Mouse (Mus musculus) CD4-positive, CD25-positive, alpha-beta regulatory T cell, adult 2 months (primary cell): Measurements from ENCODE around the gene Cage1.
A peak's percentile ranks its signal among the peaks of the same experiment; 100 is the strongest.

Source experiments
- DNase-seq: peaks from one replicate; pipeline ENCODE4 v3.0.0-alpha.2; 2012; ENCODE audit warnings: low read depth, low spot score

Cage1 gene

DNA sequence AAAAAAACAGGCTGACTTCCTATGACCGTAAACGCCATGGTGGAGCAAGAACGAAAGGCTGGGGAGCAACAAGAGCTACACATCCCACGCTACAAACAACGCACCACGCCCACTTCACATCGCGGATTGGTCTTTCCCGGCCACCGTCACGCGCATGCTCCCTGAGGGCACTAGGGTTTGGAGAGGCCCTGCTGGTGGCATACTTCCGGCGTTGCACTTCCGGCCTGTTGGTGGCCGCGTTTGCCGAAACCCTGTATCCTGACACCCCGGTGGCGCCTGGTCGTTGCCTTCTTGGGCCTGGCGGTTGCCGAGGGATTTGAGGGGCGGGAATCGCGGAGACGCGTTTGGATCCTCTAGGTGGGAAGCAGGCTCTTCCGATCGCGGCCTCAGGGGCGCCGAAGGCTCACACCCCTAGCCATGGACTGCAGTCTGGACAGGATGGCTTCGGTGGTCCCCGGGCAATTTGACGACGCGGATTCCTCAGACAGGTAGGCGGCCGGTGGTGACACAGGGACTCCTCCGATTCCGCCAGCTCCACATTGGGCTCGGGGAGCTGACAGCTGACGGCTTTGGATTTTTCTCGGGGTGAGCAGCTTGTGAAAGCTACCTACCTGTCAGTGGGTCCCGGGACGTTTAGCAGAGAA lies at the start of gene Cage1:
TSS of gene Cage1 (minus strand) at position 26 of the 644 bp plus-strand sequence.
- peak; percentile 99 for DNase-seq

DNA sequence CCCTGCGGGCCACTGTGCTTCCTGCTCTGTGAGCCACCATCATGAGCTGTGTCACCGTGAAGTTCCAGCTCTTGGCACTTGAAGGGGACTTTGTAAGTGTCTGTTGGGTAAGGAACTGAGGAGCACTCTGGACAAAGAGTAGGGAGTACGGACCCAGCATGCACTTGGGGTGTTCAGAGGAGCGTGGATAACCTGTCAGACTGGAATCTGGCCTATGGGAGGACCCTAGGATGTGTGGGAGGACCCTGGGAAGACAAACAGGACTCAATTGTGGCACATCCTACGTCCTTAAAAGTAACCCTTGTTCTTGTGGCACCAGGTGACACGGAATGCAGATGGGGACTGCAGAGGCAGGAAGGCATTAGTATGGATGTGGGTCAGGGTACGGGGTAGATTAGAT lies 44.3 kb upstream of the Cage1 start:
- DNase-seq = no peak

DNA sequence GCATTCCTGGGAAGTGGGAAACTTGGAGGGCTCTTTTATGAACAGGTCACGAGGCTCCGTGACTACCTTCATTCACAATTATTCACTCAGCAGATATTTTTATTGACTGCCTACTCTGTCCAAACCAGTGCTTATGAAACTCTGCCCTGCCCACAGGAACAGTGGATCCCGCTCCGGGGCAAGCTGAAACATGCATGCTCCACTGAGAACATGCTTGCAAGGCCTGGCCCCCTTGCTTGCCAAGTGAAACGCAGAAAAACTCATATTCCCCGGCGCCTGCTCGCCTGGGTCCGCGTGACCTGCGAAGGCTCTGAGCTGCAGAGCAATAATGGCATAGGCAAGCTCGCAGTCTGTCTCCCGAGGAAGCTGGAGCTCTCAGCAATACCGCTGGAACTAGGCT lies 43.9 kb upstream of the Cage1 start:
- DNase-seq = no peak

DNA sequence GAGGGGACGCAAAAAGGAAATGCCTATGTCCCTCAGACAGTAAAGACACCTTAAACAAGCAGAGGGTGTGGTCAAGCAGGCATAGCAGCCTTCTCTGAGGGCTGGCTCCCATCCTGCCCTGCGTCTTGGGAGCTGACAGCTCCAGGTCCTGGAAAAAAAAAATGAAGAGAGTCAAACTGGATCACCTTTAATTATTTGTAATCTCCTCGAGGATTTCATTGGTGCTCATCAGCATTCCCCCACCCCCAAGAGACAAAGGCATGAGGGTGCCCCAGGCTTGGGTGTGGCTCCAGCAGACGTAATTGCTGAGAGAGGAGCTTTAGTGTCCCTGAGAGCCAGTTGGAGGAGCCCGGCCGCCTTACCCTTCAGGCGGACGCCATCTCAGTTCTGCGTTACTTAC lies 43.1 kb upstream of the Cage1 start:
- no peak for DNase-seq

DNA sequence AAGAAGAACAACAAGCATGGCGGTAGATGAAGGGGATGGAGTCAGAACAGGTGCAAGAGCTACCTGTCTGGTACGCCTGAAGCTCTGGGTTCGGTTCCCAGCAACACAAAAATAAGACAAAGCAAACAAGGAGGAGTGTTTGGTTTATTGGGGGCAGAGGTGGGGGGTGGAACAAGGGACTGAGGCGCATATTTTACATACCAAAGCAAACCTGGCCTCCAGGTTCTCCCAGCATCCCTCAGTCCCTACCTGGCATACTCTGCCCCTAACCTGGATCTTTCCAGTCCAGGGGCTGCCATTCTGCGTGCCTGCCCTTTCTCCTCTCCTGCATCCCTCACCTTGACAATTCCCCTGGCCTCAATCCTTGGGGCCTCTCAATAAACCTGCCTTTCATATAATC lies 42.5 kb upstream of the Cage1 start:
- no peak for DNase-seq

DNA sequence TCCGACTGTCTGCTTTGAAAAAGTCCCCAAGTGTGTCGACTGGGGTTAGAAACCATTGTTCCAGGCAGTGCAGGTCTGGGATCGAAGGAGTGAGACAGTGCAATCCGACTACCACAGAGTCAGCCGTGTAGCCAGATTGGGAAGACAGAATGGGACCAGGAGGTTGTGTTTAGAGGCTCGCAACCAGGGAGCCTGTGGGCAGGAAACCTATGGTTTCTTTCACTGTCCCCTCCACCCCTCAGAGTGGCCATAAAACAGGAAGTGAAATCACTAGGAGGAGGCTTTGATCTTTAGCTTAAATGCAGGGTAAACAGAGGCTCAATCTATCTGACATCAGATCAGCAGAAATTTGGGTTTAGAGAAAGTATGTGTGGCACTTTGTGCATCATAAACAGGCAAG lies 42.0 kb upstream of the Cage1 start:
- DNase-seq = no peak

DNA sequence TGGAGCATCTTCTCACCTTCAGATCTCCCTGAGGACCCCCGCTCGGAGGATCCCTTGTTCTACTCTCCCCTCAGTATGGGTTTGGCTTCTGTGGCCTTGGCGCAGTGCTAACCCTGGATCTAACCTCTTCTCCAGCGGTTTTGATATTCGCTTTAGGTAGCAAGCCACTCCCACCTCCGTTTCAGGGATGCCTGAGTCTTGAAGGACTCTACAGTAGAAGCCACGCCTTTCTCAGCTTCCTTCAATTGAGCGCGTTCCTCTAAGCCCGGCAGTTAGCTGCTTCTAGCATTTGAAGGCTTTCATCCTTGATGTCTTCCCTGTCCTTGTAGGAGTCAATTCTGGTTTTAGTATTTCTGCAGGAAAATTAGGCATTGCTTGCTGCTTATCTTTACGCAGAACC lies 40.2 kb upstream of the Cage1 start:
- peak; percentile 31 for DNase-seq

DNA sequence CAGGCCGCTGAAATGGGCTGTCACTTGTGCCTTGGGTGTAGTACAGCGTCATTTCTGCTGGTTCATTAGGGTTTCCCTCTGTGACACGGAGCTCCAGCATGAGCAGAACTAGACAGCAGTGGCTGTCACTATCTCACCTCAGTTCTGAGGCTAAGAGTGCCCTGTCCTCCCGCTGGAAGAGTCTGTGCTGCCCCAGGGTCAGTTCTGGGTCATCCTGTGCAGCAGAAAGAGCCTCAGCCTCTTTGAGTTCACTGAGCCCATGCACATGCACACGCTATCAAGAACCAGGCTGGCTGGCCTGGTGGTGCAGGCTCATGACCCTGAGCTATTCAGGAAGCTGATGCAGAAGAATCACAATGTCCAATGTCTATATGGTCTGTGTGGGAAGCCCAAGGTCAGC lies 37.5 kb upstream of the Cage1 start:
- no peak for DNase-seq

DNA sequence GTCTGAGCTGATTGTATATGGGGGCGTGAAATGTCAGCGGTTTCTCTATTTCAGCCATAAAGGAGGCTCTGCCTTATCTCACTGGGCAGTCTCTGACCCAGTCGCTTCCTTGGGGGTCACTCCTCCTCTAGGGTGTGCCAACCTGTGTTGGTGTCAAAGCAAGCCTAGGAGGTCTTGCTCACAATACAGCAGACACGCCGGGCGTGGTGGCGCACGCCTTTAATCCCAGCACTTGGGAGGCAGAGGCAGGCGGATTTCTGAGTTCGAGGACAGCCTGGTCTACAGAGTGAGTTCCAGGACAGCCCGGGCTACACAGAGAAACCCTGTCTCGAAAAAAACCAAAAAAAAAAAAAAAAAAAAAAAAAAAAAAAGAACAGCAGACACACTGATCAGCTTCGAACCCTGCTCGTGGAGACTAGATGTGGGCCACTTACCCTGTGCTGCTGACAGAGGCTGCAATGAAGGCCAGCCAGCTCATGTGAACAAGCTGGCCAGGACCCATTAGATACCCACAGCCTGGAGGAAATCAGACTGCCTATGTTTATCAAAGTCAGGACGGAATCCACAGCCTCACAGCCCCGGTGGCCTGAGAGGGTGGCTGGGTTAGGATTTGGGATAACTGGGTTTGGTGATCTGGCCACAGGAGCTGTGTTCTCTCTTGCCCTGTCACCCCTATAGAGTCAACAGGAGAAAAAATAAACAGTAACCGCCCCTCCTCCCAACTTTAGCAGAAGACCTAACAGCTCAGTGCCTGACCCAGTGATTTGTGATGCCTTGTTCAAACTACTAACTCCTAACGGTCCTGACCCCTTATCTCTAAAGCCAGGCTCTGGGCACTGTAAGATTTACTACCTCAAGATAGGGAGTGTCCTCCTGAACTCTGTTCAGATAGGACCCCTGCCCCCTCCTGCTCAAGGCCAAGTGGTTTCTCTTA lies 36.8 kb upstream of the Cage1 start:
- no peak for DNase-seq

DNA sequence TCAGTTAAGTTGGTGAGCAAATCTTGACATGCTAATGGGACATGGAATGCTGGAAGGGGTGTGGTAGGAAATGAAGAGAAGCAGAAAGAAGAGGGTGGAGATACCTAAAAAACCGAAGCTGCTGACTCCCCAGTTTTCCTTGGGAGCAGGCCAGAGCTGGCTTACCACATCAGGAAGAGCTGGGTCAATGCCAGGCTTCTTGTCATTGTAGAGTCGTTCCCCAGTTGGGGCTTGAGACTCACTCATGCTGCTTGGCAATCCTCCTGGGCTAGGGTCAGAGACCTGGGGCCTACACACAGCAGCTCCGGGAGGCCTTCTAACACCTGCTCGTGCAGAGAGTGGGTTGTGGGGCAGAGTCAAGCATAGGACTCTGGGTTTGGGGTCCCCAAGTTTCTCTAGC lies 34.1 kb upstream of the Cage1 start:
- no peak for DNase-seq

DNA sequence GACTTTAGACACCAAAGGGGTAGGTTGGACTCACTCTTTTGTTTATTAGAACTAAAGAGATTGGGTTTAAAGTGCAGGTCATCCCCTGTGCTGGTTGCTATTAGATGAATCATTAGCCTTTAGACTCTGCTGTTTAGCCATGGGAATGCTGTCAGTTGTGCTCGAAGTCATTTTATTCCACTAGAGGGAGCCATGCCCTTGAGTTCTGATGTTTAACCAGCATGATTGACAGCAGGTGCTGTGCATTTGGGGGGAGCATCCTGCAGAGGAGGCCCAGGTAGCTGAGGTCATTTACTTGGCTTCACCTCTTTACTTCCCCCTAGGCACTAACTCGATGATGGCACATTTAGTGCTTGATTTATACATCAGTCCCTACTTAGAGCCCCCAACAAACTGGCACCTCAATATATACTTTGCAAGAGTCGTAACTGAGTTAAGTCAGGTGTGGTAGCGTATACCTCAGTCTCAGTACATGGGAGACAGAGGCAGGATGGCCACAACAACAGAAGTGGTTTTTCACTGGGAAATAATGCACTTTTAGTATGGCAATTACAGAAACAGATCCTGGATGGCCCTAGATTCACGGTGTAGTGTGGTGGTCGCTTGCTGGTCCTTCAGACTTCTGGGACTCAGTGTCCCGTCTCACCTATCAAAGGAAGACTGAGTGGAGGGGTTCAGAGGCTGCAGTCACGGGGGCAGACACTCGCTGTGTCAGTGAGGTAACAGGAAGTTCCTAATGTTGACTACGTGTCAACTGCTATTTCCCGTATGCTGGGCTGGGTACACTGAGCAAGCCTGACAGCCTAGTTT lies 28.2 kb upstream of the Cage1 start:
- DNase-seq = peak; percentile 69

DNA sequence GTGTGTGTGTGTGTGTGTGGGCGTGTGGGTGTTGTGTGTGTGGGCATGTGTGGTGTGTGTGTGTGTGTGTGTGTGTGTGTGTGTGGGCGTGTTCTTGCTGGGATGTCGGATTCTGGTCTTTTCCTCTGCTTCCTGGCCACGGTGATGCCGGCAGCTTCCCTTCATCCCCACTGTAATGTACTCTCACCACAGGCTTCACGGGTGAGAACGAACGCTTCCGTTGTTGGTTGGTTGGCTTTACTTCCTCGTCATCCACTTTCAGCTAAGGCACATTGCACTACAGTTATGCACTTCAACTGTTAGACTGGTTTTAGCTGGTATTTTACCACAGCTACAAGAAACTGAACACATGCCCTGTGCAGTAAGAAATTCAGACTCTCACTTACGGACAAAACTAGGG lies 25.8 kb upstream of the Cage1 start:
- no peak for DNase-seq

DNA sequence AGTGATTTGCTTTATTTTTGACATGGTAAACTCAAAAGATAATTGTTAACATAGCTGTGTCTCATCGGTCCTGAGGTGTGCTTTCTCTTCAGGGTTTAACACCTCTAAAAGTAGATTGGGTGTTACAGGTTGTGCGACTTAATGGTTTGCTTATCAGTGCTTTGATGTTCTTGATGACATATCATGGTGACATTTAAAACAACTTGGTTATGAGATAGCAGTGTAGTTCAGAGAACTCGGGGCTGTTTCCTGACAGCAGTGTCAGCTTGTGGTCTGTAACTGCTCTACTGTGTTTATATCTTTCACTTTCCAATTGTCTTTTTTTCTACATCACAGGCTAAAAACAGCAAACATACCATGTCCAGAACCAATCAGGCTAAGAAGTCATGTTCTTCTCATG lies 13.0 kb upstream of the Cage1 start:
- DNase-seq = peak; percentile 59

DNA sequence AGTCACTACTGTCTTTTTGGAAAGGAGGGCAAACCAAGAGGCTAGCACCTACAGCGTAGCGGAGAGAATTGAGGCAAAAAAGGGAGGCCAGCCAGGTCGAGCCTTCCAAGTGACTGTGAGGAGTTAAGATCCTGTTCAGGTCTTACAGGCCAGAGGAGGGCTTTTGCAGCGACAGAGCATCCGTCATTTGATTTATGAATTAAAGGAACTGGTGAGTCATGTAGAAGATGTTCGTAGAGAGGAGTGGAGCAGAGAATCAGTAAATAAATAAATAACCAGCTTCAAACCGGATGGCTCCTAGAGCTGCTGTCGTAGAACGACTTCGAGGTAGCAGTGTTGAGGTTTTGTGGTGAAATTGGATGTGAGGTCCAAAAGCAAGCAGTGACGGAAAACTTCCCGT lies 942 bp upstream of the Cage1 start:
- peak; percentile 69 for DNase-seq

DNA sequence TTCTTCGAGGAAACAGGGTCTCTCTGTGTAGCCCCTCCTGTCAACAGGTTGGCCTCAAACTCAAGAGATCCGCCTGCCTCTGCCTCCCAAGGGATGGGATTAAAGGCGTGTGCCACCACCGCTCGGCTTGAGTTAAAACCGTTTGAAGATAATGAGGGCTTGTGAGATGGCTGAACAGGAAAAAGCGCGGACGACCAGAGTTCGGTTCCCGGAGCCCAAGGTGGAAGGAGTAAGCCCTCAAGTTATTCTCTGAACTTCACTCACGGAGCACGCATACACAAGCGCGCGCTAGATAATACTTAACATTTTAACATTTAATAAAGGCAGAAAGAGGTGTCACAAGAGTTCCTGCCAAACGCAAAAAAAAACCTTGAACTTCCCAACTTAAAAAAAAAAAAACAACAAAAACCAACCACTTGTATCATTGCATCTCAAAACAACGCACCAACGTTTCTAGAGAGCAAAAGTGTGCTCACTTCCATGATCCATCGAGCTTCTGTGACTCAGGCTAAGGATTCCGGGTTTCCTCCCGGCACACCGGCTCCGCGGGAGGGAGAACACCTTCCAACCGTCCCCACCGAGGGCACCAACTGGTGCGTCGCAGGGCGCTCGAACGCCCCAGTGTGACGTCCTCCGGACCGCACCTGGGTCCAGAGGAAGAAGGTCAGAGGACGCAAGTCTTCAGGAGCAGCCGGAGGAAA lies 376 bp downstream of the Cage1 start, which contains the start of gene Riok1:
TSS of gene Riok1 (plus strand) at position 653 of the 701 bp plus-strand sequence.
- DNase-seq = peak; percentile 25

DNA sequence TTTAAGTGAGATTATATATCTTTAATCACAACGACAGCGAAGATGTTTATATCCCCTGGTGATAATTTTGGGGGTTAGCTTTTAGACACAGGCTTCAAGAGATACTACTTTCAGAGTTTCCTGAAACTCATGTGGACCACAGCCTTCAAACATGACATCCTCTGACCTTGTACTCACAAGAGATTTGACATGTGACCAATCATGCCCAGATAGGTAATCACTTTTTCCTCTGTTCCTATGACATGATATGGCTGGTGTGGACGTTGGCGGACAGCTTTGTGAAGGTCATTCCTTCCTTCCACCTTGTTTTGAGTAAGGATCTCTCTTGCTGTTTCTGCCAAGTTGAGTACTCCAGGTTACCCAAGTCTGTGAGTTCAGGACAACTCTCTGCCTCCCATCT lies 8.5 kb downstream of the Cage1 start:
- no peak for DNase-seq

DNA sequence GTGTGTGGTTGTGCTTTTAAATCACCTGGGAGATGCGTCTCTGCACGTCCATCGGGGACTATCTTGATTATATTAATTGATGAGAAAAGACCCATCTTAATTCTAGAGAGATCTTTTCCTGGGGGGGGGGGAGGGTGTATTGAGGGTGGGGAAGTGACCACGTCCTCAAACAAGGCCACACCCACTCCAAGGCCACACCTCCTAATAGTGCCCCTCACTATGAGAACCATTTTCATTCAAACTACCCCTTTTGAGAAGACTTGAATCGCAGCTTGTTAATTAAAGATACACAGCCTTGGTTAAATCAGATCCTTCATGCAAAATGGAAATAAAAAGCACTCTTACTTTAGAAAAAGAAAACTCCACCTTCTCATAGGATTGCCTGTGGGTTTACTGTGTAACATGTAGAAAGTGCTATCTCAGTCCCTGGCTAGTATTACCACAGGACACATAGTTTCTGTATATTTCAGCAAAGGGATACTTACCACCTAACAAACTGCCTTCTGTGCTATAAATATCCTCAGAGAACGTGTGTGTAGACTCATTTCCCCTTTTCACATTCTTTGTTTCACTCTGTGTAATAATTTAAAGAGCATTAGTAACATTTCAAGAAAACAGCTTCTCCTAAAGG lies 9.1 kb downstream of the Cage1 start:
- DNase-seq = no peak

DNA sequence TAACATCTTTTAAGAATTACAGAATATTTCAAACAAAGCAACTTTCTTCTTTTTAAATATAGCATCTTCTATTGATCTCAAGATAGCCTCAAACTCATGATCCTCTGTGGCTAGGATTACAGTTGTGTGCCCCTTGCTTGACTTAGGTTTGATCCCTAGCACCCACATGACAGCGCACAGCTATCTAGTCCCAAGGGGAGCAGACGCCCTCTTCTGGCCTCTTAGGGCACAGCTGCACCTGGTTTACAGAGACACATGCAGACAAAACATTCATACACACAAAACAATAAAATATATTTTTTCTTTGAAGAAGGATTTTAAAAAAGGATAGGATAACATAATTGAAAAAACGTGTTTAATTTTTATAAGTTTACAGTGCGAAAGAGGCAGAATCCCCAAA lies 11.0 kb downstream of the Cage1 start:
- peak; percentile 38 for DNase-seq

DNA sequence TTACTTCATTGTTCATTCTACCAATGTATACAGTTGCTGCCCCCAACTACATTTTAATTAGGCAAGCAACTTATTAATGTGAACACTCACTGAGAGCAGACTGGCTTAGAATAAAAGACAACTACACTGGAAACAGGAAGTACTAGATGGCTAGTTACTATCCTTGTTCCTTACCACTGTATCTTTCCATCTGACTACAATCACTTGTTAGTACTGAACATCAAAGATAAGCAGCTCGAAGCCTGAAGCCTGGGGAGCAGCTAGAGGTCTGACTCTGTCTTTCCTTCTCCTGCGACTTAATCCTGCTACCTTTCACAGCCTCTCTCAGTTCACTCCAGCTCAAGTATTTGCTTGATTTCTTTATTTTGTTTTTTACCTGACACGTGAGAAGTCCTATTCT lies 18.1 kb downstream of the Cage1 start:
- no peak for DNase-seq

DNA sequence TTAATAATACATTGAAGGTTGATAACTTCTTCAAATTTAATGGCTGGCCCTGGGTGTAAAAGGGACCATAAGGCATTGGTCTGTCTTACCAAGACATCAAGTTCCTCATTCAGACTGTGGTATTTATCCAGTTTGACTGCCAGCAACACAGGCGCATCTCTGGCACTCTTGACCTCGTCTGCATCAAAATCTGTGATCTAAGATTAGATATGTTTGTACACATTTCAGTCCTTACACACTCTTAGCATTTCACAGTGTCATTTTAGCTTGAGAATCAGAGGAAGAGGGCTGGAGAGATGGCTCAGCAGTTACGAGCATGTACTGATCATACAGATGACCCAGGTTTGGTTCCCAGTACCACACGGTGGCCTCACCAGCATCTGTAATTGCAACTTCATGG lies 21.3 kb downstream of the Cage1 start:
- DNase-seq = no peak

DNA sequence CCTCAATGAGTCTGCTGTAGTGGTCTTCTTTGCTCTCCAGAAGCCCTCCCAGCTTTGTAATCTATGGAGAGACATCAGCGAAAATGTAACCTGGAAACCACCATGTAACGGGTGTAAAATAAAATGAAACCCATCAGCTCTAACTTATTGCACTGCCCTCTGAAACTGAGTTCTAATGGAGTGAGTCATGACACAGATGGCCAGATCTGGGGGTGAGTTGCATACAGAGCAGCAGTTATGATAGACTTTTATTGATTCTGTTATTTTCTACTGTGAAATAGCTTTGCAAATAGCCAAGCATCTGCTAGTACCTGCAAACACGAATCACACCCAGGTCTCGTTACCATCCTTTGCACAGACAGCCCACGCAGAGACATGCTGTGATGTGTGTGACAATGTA lies 24.4 kb downstream of the Cage1 start:
- DNase-seq = no peak
